Mouse (Mus musculus): ENCODE results near the gene Klc1. TPM values are rescaled to one million over a fixed set of nuclear protein-coding genes. Genes with fewer than 3 reads are reported as not detected.
A peak's percentile ranks its signal among the peaks of the same experiment; 100 is the strongest.
"Not testable (repeated sequence)": the region's sequence is repeated elsewhere in the genome, so short reads cannot be mapped to it uniquely, and the experiment has no call there.

The Klc1 gene
- polyA plus RNA-seq (2015; fragmentation: Nextera tagmentation; extraction: Ambion mirVana), result 81.8 and 98.5 TPM in 2 replicates

- H3K27ac ChIP-seq, result peak within 1 kb of the TSS; percentile 92
- ATAC-seq (replicated peaks; ENCODE audit: low FRiP score), result peak; percentile 77
- H3K9ac ChIP-seq, result peak within 1 kb of the TSS; percentile 95
- H3K36me3 ChIP-seq, result peaks cover 10% of the 10 kb centered on the region
- H3K4me3 ChIP-seq (replicated peaks), result peak within 1 kb of the TSS; percentile 90
- H3K4me1 ChIP-seq, result peaks cover 30% of the 10 kb centered on the region
- H3K4me2 ChIP-seq, result peak within 1 kb of the TSS; percentile 99
- no peaks in the 10 kb centered on the region for H3K27me3 ChIP-seq
- WGBS, result under 1% methylated on average over 83 of the region's 85 CpGs
- H3K9me3 ChIP-seq (replicated peaks), result no peaks in the 10 kb centered on the region
Observed at GRCm38 (mm10) chr12:111758381-111759175, at the start of gene Klc1. Klc1 (plus strand) TSS chr12:111758849.

GRCm38 (mm10) chr12:111710091-111710490, 48.6 kb upstream of the Klc1 start:
- Histone ChIP-seq H3K27me3 (no peaks in the 10 kb centered on the region), H3K9ac (no peak overlapping the region), H3K4me3 (replicated peaks) (no peak overlapping the region), H3K4me1 (peaks cover 37% of the 10 kb centered on the region), H3K4me2 (no peak overlapping the region), H3K27ac (no peak overlapping the region), H3K36me3 (peaks cover 46% of the 10 kb centered on the region), H3K9me3 (replicated peaks) (no peaks in the 10 kb centered on the region)
- 91% methylated on average over 10 of the region's 10 CpGs for WGBS
- ATAC-seq (replicated peaks; ENCODE audit: low FRiP score), result no peak

- no peaks in the 10 kb centered on the region for H3K27me3 ChIP-seq
- WGBS, result under 1% methylated on average over 33 of the region's 33 CpGs
- peak overlapping the region; percentile 99 for H3K4me3 ChIP-seq (replicated peaks)
- peak overlapping the region; percentile 84 for H3K27ac ChIP-seq
- peaks cover 25% of the 10 kb centered on the region for H3K4me1 ChIP-seq
- H3K4me2 ChIP-seq, result peak overlapping the region; percentile 73
- peak overlapping the region; percentile 98 for H3K9ac ChIP-seq
- peaks cover 48% of the 10 kb centered on the region for H3K36me3 ChIP-seq
- no peaks in the 10 kb centered on the region for H3K9me3 ChIP-seq (replicated peaks)
- peak; percentile 60; the same call in 1 of the 2 replicates for ATAC-seq (replicated peaks; ENCODE audit: low FRiP score)
Observed at GRCm38 (mm10) chr12:111712476-111712875, 46.2 kb upstream of the Klc1 start.

GRCm38 (mm10) chr12:111713004-111713651, 45.5 kb upstream of the Klc1 start, which contains the start of the genes Bag5 and Apopt1:
Bag5 (minus strand) TSS chr12:111713257.
Apopt1 (plus strand) TSS chr12:111713261.
- Histone ChIP-seq H3K4me1 (peaks cover 30% of the 10 kb centered on the region), H3K4me3 (replicated peaks) (peak within 1 kb of the TSS; percentile 99), H3K27ac (peak within 1 kb of the TSS; percentile 84), H3K36me3 (peaks cover 42% of the 10 kb centered on the region), H3K9me3 (replicated peaks) (no peaks in the 10 kb centered on the region), H3K9ac (peak within 1 kb of the TSS; percentile 98), H3K27me3 (no peaks in the 10 kb centered on the region), H3K4me2 (peak within 1 kb of the TSS; percentile 73)
- peak; percentile 95 for ATAC-seq (replicated peaks; ENCODE audit: low FRiP score)
- under 1% methylated on average over 79 of the region's 86 CpGs for WGBS

GRCm38 (mm10) chr12:111713880-111714279, 44.8 kb upstream of the Klc1 start:
- Histone ChIP-seq H3K4me3 (replicated peaks) (peak overlapping the region; percentile 99), H3K36me3 (peaks cover 35% of the 10 kb centered on the region), H3K4me1 (peaks cover 37% of the 10 kb centered on the region), H3K4me2 (peak overlapping the region; percentile 73)
- 75% methylated on average over 6 of the region's 6 CpGs for WGBS
- not testable (repeated sequence) for ATAC-seq (replicated peaks; ENCODE audit: low FRiP score); H3K9me3 ChIP-seq (replicated peaks); H3K9ac ChIP-seq; H3K27me3 ChIP-seq; H3K27ac ChIP-seq

- no peak for ATAC-seq (replicated peaks; ENCODE audit: low FRiP score)
- H3K4me1 ChIP-seq, result peaks cover 43% of the 10 kb centered on the region
- H3K9ac ChIP-seq, result no peak overlapping the region
- H3K9me3 ChIP-seq (replicated peaks), result no peaks in the 10 kb centered on the region
- H3K4me2 ChIP-seq, result no peak overlapping the region
- no peaks in the 10 kb centered on the region for H3K27me3 ChIP-seq
- WGBS, result 97% methylated on average over 7 of the region's 7 CpGs
- H3K4me3 ChIP-seq (replicated peaks), result no peak overlapping the region
- H3K36me3 ChIP-seq, result peaks cover 10% of the 10 kb centered on the region
- no peak overlapping the region for H3K27ac ChIP-seq
Observed at GRCm38 (mm10) chr12:111716505-111716904, 42.1 kb upstream of the Klc1 start.

- 30% methylated on average over 8 of the region's 8 CpGs for WGBS
- H3K9ac ChIP-seq, result no peak overlapping the region
- ATAC-seq (replicated peaks; ENCODE audit: low FRiP score), result peak; percentile 83
Observed at GRCm38 (mm10) chr12:111718656-111719055, 40.0 kb upstream of the Klc1 start.

GRCm38 (mm10) chr12:111720222-111720621, 38.4 kb upstream of the Klc1 start:
- H3K27ac ChIP-seq, result no peak overlapping the region
- WGBS, result 83% methylated on average over 4 of the region's 4 CpGs
- no peak for ATAC-seq (replicated peaks; ENCODE audit: low FRiP score)

More at GRCm38 (mm10) chr12:111718656-111719055, 40.0 kb upstream of the Klc1 start:
- no peaks in the 10 kb centered on the region for H3K9me3 ChIP-seq (replicated peaks)
- H3K4me1 ChIP-seq, result peaks cover 36% of the 10 kb centered on the region
- H3K27me3 ChIP-seq, result no peaks in the 10 kb centered on the region
- H3K36me3 ChIP-seq, result peaks cover 14% of the 10 kb centered on the region
- H3K4me2 ChIP-seq, result peak overlapping the region; percentile 33
- peak overlapping the region; percentile 87 for H3K27ac ChIP-seq
- H3K4me3 ChIP-seq (replicated peaks), result 0 out of 2 replicates have a peak overlapping the region, but pooled peaks have one; percentile 3

GRCm38 (mm10) chr12:111722654-111723053, 36.0 kb upstream of the Klc1 start:
- Histone ChIP-seq H3K27me3 (no peaks in the 10 kb centered on the region), H3K9me3 (replicated peaks) (no peaks in the 10 kb centered on the region), H3K4me3 (replicated peaks) (no peak overlapping the region), H3K27ac (no peak overlapping the region), H3K36me3 (peaks cover 24% of the 10 kb centered on the region; the same call in 1 of the 2 replicates), H3K4me1 (peaks cover 32% of the 10 kb centered on the region), H3K4me2 (no peak overlapping the region), H3K9ac (no peak overlapping the region)
- WGBS, result 74% methylated on average over 9 of the region's 9 CpGs
- no peak for ATAC-seq (replicated peaks; ENCODE audit: low FRiP score)

More at GRCm38 (mm10) chr12:111720222-111720621, 38.4 kb upstream of the Klc1 start:
- H3K9ac ChIP-seq, result no peak overlapping the region
- no peaks in the 10 kb centered on the region for H3K9me3 ChIP-seq (replicated peaks)
- no peak overlapping the region for H3K4me2 ChIP-seq
- H3K27me3 ChIP-seq, result no peaks in the 10 kb centered on the region
- H3K4me3 ChIP-seq (replicated peaks), result no peak overlapping the region
- peaks cover 26% of the 10 kb centered on the region for H3K36me3 ChIP-seq
- H3K4me1 ChIP-seq, result peaks cover 25% of the 10 kb centered on the region

GRCm38 (mm10) chr12:111724638-111725337, 33.9 kb upstream of the Klc1 start:
- Histone ChIP-seq H3K9me3 (replicated peaks) (no peaks in the 10 kb centered on the region), H3K4me2 (no peak overlapping the region), H3K4me1 (peaks cover 12% of the 10 kb centered on the region; the same call in 1 of the 2 replicates), H3K27me3 (no peaks in the 10 kb centered on the region), H3K27ac (peak overlapping the region; percentile 29; the same call in 1 of the 2 replicates), H3K9ac (no peak overlapping the region), H3K4me3 (replicated peaks) (no peak overlapping the region), H3K36me3 (peaks cover 33% of the 10 kb centered on the region)
- ATAC-seq (replicated peaks; ENCODE audit: low FRiP score), result peak; percentile 21; the same call in 1 of the 2 replicates
- 57% methylated on average over 6 of the region's 6 CpGs for WGBS

GRCm38 (mm10) chr12:111725338-111726121, 33.1 kb upstream of the Klc1 start:
- Histone ChIP-seq H3K4me1 (0 out of 2 replicates have a peak, but pooled peaks cover 12% of the 10 kb centered on the region), H3K4me3 (replicated peaks) (no peak overlapping the region), H3K9me3 (replicated peaks) (no peaks in the 10 kb centered on the region), H3K9ac (no peak overlapping the region), H3K27me3 (no peaks in the 10 kb centered on the region), H3K4me2 (no peak overlapping the region), H3K36me3 (peaks cover 36% of the 10 kb centered on the region), H3K27ac (0 out of 2 replicates have a peak overlapping the region, but pooled peaks have one; percentile 29)
- no peak for ATAC-seq (replicated peaks; ENCODE audit: low FRiP score)
- WGBS, result 63% methylated on average over 12 of the region's 12 CpGs
